Mouse (Mus musculus) midbrain, embryonic 12.5 days (tissue): ENCODE results near the gene Trarg1. TPM values are rescaled to one million over a fixed set of nuclear protein-coding genes. Genes with fewer than 3 reads are reported as not detected.

ENCODE experiments used
- ATAC-seq: fragments of 200-750 bp; cut with Nextera tagmentation; 2 replicates; pipeline ENCODE4 v1.8.0; 2017; ENCODE audit warnings: low read depth, moderate TSS enrichment, moderate library complexity; ENCODE audit not compliant: low FRiP score
- H3K27ac ChIP-seq: fragments of 300-500 bp; sonication (generic); replicated peaks from 2 replicates; pipeline ENCODE4 v1.5.1; 2016; ENCODE audit warnings: mild to moderate bottlenecking
- H3K27me3 ChIP-seq: fragments of 300-500 bp; sonication (generic); 2 replicates; pipeline ENCODE4 v1.6.1; 2016; ENCODE audit warnings: mild to moderate bottlenecking
- H3K36me3 ChIP-seq: fragments of 300-500 bp; sonication (generic); 2 replicates; pipeline ENCODE4 v1.6.1; 2016
- H3K4me1 ChIP-seq: fragments of 300-500 bp; sonication (generic); 2 replicates; pipeline ENCODE4 v1.6.1; 2016
- H3K4me2 ChIP-seq: fragments of 300-500 bp; sonication (generic); replicated peaks from 2 replicates; pipeline ENCODE4 v1.6.1; 2016; ENCODE audit warnings: mild to moderate bottlenecking, moderate library complexity
- H3K4me3 ChIP-seq: fragments of 300-500 bp; sonication (generic); 2 replicates; pipeline ENCODE4 v1.5.1; 2016; ENCODE audit warnings: mild to moderate bottlenecking
- H3K9ac ChIP-seq: fragments of 300-500 bp; sonication (generic); replicated peaks from 2 replicates; pipeline ENCODE4 v1.6.1; 2016; ENCODE audit warnings: mild to moderate bottlenecking, moderate library complexity
- H3K9me3 ChIP-seq: fragments of 300-500 bp; sonication (generic); 2 replicates; pipeline ENCODE4 v1.6.1; 2016; ENCODE audit warnings: mild to moderate bottlenecking
- WGBS: fragments of 180-500 bp; shearing (Covaris S2); methylation state at CpG from one replicate; pipeline ENCODE4 v1.1.7; 2016; 5-methylcytosine and 5-hydroxymethylcytosine counted together
- polyA plus RNA-seq: library from polyadenylated mRNA; unstranded; fragments of >200 nt; fragmentation: Nextera tagmentation; extraction: Ambion mirVana; gene quantifications from 2 replicates; pipeline ENCODE4 v1.2.1, GENCODE M21; 2016

Gene Trarg1
- polyA plus RNA-seq, 1 experiment from 2014 or later = not detected

DNA sequence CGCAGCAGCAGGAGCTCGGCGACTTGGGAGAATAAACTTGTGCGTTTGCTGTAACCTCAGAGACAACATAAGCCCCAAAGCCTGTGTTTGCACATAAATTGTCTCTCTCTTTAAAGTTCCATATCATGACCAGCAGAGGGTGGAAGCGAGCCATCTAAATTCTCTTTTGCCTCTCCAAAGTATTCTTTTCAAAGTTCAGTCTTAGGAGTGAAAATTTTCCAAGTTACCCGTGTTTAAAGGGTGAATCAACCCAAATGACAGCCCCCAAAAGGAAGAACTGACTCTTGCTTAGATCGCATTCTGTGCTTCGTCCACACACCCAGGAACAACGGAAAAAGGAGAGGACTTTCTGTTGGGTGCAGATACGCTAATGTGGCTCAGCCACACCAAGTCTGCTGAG, 24.5 kb upstream of the Trarg1 start:
- Histone ChIP-seq H3K36me3 (no peaks in the 10 kb centered on the region), H3K4me2 (peak overlapping the region; percentile 42), H3K27ac (no peak overlapping the region), H3K4me3 (0 out of 2 replicates have a peak overlapping the region, but pooled peaks have one; percentile 9), H3K9ac (no peak overlapping the region), H3K4me1 (peaks cover 8% of the 10 kb centered on the region; the same call in 1 of the 2 replicates), H3K27me3 (0 out of 2 replicates have a peak, but pooled peaks cover 4% of the 10 kb centered on the region), H3K9me3 (no peaks in the 10 kb centered on the region)
- 9% methylated on average over 10 of the region's 10 CpGs for WGBS
- ATAC-seq = no peak

DNA sequence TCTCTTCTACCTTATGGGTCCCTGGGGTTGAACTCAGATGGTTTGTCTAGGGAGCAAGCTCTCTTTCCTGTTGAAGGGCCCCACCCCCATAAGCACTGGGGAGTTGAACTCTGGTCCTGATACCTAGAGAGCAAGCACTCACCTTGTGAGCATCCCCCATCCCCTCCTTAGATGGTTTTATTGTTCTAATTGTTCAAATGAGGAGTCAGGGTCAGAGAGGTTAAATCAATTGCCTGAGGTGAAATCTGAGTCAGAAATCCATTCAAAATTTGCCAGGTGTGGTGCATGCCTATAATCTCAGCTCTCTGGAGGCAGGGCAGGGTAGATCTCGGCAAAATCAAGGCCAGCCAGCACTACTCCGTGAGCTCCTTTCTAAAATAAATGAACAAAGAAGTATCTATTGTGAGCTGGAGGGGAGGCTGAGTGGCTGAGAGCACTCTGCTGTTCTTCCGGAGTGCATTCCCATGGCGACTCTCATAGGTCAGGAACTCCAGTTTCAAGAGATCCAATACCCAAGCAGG, 22.1 kb upstream of the Trarg1 start:
- Histone ChIP-seq H3K4me1 (peaks cover 4% of the 10 kb centered on the region; the same call in 1 of the 2 replicates), H3K9ac (no peak overlapping the region), H3K36me3 (no peaks in the 10 kb centered on the region), H3K27me3 (0 out of 2 replicates have a peak, but pooled peaks cover 4% of the 10 kb centered on the region), H3K4me2 (no peak overlapping the region), H3K27ac (no peak overlapping the region), H3K4me3 (no peak overlapping the region), H3K9me3 (no peaks in the 10 kb centered on the region)
- WGBS = 47% methylated on average over 4 of the region's 4 CpGs
- no peak for ATAC-seq

DNA sequence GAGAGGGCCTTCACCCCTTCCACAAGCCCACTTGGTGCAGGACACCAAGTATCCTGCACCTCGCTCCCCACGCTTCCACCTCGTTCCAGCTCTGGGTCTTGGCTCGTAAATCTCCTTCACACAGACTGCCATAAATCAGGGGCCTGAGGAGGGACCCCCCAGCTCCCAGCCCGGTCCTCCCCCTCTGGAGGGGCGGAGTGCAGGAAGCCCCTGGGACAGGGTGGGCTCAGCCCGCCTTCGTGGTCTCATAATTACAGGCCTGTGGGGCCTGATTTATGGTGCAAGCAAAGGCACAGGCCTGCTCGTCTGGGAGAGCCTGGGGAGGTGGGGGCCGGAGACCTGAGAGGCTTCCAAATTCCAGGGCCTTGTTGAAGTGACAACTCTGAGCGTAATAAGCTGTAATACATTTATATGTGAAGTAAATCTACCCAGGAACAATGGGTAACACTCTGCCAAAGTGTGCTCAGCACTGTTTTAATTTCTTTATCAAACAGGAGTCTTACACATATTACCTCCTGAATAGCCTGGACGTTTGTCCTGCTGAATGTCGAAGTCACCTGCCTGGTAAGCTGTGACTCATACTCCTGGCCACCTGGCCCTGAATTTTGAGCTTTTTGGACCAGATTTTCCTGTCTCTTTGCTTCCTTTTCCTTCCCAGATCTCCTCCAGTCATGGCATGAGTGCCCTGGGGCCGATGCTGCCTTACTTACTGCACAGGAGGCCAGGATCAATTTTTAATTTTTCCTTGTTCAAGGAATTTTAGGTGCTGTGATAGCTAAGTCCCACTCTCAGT, 20.3 kb upstream of the Trarg1 start:
- no peak overlapping the region; the same call in 1 of the 2 replicates for H3K9ac ChIP-seq
- WGBS = 82% methylated on average over 14 of the region's 14 CpGs
- no peak overlapping the region for H3K4me2 ChIP-seq
- H3K36me3 ChIP-seq = no peaks in the 10 kb centered on the region
- no peak for ATAC-seq
- peaks cover 2% of the 10 kb centered on the region; the same call in 1 of the 2 replicates for H3K4me1 ChIP-seq
- no peaks in the 10 kb centered on the region for H3K9me3 ChIP-seq
- no peak overlapping the region for H3K27ac ChIP-seq
- H3K4me3 ChIP-seq = no peak overlapping the region
- peaks cover 6% of the 10 kb centered on the region for H3K27me3 ChIP-seq

DNA sequence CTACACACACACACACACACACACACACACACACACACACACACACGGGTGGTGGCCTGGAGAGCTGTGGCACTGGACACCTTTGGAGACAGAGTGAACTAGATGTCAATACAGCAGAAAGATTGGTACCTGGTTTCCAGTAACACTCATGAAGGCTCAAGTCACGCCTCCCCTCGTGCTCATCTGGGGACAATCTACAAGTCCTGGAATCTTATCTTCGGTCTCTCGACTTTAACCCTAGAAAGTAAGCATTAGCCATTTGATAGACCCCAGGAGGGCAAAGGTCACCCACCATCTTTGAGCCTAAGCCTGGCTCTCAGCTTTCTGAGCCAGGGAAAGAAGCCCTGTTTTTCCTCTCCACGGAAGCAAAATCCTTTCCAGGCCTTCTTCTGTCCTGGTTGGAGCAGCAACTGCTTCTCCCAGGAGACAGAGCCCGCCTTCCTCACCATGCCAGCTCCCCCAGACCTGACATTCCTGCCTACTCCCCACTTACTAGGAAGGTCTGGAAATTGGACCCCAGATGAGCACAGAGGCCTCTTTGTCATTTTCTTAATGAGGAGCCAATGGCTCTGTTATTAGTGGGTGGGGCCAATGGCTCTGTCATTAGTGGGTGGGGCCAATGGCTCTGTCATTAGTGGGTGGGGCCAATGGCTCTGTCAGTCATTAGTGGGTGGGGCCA, 17.7 kb upstream of the Trarg1 start:
- WGBS = 76% methylated on average over 7 of the region's 7 CpGs
- Histone ChIP-seq H3K27me3 (peaks cover 26% of the 10 kb centered on the region), H3K9ac (no peak overlapping the region), H3K9me3 (no peaks in the 10 kb centered on the region), H3K36me3 (no peaks in the 10 kb centered on the region), H3K4me2 (no peak overlapping the region), H3K4me3 (no peak overlapping the region), H3K4me1 (peaks cover 8% of the 10 kb centered on the region; the same call in 1 of the 2 replicates), H3K27ac (no peak overlapping the region)
- ATAC-seq = no peak

DNA sequence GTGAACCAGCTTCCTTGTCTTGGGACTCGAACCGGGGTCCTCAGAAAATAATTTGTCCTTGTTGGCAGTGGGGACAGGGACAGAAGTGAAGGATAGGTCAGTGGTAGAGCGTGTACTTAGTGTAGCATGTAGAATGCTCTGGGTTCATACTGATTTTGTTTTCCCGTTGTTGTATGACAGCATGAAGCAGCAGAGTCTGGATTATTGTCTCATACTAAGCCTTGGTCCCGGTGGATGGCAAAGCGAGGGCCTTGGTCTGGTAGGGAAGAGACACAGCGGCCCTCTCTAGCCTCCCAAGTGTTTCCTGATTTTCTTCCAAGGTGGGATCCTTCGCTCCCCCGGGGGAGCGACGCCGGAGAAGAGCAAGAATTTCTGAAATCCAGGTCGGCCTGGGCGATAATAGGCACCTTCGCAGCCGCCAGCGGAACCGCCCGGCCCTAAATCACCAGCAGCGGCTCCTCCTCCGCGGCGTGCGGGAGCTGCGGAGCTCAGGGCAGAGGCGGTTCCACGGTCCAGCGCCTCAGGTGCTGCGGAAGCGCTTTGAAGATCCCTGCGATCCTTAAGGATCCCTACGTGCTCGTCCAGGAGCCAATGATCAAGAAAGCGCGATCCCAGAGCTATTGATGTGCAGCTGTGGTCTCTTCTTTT, 13.5 kb upstream of the Trarg1 start:
- H3K36me3 ChIP-seq = no peaks in the 10 kb centered on the region
- peak overlapping the region; percentile 67 for H3K4me2 ChIP-seq
- no peak for ATAC-seq
- peak overlapping the region; percentile 38 for H3K4me3 ChIP-seq
- WGBS = 8% methylated on average over 35 of the region's 35 CpGs
- H3K9ac ChIP-seq = peak overlapping the region; percentile 50; the same call in 1 of the 2 replicates
- H3K4me1 ChIP-seq = peaks cover 11% of the 10 kb centered on the region; the same call in 1 of the 2 replicates
- H3K9me3 ChIP-seq = no peaks in the 10 kb centered on the region
- no peak overlapping the region for H3K27ac ChIP-seq
- peaks cover 64% of the 10 kb centered on the region for H3K27me3 ChIP-seq

DNA sequence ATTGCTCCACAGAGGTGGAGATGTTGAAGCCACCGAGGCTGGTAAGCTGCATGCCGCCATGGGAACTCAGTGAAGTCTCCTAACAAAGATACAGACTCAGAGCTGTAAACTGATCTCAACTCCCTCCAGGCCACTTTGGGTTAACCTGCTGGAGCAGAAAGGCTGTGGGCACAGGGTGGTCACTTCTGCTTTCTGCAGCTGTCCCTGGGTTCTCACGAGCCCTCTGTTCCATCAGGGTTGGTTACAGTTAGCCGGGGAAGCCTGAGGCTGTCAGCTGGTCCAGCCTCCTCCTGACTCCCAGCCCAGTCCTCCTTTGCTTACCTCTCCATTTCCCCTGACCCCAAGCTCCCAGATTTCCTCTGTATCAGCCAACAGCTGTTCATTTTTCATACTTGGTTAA, 11.8 kb upstream of the Trarg1 start:
- ATAC-seq = no peak
- Histone ChIP-seq H3K27ac (no peak overlapping the region), H3K4me2 (no peak overlapping the region), H3K36me3 (no peaks in the 10 kb centered on the region), H3K4me1 (peaks cover 14% of the 10 kb centered on the region; the same call in 1 of the 2 replicates), H3K27me3 (peaks cover 80% of the 10 kb centered on the region), H3K9ac (no peak overlapping the region), H3K9me3 (no peaks in the 10 kb centered on the region), H3K4me3 (no peak overlapping the region)
- WGBS = 40% methylated on average over 4 of the region's 4 CpGs

DNA sequence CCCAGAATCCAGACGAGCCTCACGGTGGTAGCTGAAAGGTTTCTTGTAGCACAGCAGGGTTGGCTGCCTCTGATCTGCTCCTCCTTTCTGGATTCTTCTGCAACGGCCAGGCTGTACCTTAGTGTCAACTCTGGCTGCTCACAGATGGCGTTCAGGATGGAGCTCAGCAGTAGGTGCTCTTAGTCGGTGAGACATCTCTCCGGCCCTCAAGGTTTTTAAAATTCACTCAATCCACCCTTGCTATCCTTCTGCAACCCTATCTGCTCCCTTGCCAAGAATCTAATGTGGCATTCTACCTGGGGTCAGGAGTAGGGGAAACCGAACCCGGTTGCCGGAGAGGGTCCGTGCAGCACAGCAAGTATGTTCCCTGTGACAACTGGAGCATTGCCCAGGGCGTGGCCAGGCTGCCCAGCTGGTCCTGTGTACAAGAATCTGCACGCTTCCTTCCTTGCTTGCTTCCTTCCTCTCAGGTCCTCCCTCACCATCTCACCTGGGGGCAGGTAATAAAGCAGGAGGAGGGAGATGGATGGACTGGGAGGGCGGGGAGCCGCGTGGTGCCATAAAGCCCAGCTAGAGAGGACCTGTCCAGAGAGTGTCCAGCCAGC, 7.6 kb upstream of the Trarg1 start, which contains the start of gene Bhlha9:
TSS of gene Bhlha9 (plus strand) at position 600 of the 605 bp plus-strand sequence.
- ATAC-seq = no peak
- Histone ChIP-seq H3K4me3 (peak within 1 kb of the TSS; percentile 36), H3K4me2 (peak within 1 kb of the TSS; percentile 54), H3K4me1 (peaks cover 8% of the 10 kb centered on the region; the same call in 1 of the 2 replicates), H3K27ac (no peak within 1 kb of the TSS), H3K36me3 (no peaks in the 10 kb centered on the region), H3K27me3 (peaks cover 86% of the 10 kb centered on the region), H3K9me3 (no peaks in the 10 kb centered on the region), H3K9ac (peak within 1 kb of the TSS; percentile 43; the same call in 1 of the 2 replicates)
- WGBS = 60% methylated on average over 15 of the region's 15 CpGs

DNA sequence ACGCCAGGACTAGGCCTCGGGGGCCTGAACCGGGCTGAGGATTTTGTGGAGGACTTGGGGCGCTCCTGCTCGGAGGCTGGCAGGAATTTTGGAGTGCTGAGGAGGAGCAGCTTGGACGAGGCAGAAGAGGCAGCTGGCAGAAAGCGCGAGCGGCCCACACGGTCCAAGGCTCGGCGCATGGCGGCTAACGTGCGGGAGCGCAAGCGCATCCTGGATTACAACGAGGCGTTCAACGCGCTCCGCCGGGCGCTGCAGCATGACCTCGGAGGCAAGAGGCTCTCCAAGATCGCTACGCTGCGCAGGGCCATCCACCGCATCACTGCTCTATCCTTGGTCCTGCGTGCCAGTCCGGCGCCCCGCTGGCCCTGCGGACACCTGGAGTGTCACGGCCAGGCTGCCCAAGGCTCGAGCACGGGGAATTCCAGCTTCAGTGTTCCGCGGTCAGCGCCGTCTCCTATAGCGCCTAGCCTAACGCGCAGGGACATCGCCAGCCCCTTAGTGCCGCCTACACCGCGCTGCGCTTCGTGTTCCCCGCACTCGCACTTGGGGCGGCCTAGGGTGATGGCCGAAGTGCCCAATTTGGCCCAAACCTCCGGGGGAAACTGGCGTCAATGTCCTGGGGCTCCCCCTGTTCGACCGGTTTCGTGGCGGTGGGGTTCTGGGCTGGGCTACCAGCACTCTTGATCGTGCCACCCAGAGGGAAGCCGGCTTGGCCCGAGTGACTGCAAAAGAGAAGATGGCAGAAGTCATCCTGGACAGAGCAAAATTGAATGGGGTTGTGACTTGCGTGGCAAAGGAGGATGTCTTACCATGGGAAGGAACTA, 6.8 kb upstream of the Trarg1 start:
- Histone ChIP-seq H3K4me1 (peaks cover 6% of the 10 kb centered on the region; the same call in 1 of the 2 replicates), H3K9me3 (no peaks in the 10 kb centered on the region), H3K9ac (peak overlapping the region; percentile 43; the same call in 1 of the 2 replicates), H3K4me3 (peak overlapping the region; percentile 36), H3K27me3 (peaks cover 78% of the 10 kb centered on the region), H3K36me3 (no peaks in the 10 kb centered on the region), H3K27ac (no peak overlapping the region), H3K4me2 (peak overlapping the region; percentile 54)
- no peak for ATAC-seq
- 2% methylated on average over 60 of the region's 64 CpGs for WGBS

DNA sequence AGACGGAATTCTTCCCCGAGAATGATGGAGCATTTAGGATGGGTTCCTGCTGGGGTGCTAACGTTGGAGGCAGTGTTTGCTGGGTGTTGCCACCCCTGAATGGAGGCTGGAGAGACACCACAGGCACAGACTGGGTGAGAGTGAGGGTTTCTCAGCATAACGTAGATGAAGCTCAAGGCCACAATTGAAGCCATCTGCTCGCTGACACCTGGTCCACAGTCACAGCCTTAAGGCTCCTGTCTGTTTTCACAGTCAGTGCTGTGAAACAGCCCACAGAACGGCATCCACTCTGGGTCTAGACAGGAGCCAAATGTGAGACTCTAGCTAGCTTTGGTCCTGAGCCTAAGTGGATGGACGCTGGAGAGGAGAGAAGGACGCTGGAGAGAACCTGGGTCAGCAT, 5.4 kb upstream of the Trarg1 start:
- Histone ChIP-seq H3K27me3 (peaks cover 71% of the 10 kb centered on the region), H3K4me3 (no peak overlapping the region), H3K4me1 (peaks cover 6% of the 10 kb centered on the region; the same call in 1 of the 2 replicates), H3K9ac (no peak overlapping the region), H3K27ac (no peak overlapping the region), H3K4me2 (no peak overlapping the region), H3K9me3 (no peaks in the 10 kb centered on the region), H3K36me3 (no peaks in the 10 kb centered on the region)
- WGBS = 59% methylated on average over 8 of the region's 8 CpGs
- no peak for ATAC-seq

DNA sequence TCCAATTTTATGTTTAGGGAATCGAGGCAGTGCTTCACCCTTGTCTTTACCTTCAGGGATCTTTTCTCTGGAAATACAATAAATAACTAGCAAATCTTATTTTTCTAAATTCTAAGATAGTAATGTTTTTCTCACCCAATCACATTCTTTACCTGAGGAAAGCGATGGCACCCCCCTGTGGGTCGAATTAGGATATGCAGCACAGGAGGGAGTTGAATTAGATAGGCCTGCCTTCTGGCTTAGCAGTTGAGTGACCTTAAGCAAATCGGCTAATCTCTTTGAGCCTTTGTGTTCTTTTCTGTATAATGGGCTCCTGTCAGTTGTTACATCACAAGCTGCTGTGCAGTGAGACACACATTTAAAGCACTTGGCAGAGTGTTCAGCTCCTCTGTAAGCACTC, 4.9 kb upstream of the Trarg1 start:
- no peak overlapping the region for H3K9ac ChIP-seq
- no peak for ATAC-seq
- H3K27ac ChIP-seq = no peak overlapping the region
- H3K9me3 ChIP-seq = no peaks in the 10 kb centered on the region
- peaks cover 67% of the 10 kb centered on the region for H3K27me3 ChIP-seq
- peaks cover 6% of the 10 kb centered on the region; the same call in 1 of the 2 replicates for H3K4me1 ChIP-seq
- WGBS = 43% methylated on average over 4 of the region's 4 CpGs
- no peak overlapping the region for H3K4me3 ChIP-seq
- no peaks in the 10 kb centered on the region for H3K36me3 ChIP-seq
- no peak overlapping the region for H3K4me2 ChIP-seq
